Mouse (Mus musculus) gastrocnemius, adult 18-20 months (tissue): ENCODE measurements around the gene Kank4. TPM values are rescaled to one million over a fixed set of nuclear protein-coding genes. Genes with fewer than 3 reads are reported as not detected.
"Not testable (repeated sequence)": the region's sequence is repeated elsewhere in the genome, so short reads cannot be mapped to it uniquely, and the experiment has no call there.

ENCODE experiments used
- DNase-seq: peaks from one replicate; pipeline ENCODE4 v3.0.0; 2021; ENCODE audit warnings: low spot score
- total RNA-seq, 2 experiments: library from RNA; stranded (reverse); gene quantifications; 2 replicates each; pipeline ENCODE4 v1.2.3; 2021

Gene Kank4
- total RNA-seq, 2 experiments from 2014 or later: 1.0 to 1.7 TPM

GRCm38 (mm10) chr4:98777464-98777863 is 39.9 kb downstream of the Kank4 start:
- no peak for DNase-seq

GRCm38 (mm10) chr4:98776721-98777427 is 40.5 kb downstream of the Kank4 start:
- no peak for DNase-seq

GRCm38 (mm10) chr4:98773785-98774184 is 43.6 kb downstream of the Kank4 start:
- DNase-seq: no peak

DNA sequence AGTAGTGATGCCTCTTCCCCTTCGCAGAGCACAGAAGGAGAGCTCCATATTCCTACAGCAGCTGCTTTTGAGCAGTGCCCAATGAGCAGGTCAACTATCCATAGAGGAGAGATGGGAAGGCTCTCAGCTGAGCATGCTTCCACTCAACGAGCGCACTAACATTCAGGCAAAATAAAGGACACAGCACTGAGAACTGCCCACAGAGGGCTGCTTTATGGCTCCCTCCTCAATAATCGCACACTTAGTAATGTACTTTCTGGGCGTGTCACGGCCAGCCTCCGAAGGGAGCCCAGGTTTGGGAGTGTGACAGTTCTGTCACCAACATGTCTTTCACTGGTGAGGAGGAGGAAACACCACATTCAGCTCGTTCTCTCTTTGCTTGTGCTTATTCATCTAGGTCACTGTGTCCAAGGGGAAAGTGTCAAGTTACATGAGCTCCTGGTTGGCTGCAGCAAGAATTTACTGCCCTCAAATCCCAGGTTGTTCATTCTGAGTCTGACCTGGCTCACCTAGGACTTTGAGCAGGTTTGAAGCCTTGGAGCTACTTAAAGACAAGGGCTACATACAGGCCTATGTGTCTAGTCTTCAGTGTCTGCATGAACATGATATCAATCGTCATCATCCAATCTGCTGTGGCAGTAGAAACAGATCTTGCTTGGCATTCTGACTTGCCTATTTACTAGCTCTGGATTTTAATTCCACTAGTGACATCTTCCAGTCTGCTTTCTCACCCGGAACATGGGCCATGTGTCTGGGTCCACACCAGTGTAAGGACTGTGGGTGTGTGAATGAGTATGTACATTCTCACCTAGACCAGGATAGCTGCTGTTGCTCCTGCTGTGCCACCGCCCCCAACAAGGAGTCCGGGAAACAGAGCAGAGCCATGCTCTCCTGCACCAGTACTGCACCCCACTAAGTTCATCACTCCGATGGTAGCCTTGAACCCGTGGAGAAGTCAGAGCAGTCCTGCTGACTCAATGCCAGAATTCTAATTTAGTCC is 49.9 kb downstream of the Kank4 start:
- DNase-seq: no peak

- no peak for DNase-seq
Measured at GRCm38 (mm10) chr4:98758872-98759518, 58.3 kb downstream of the Kank4 start.

DNA sequence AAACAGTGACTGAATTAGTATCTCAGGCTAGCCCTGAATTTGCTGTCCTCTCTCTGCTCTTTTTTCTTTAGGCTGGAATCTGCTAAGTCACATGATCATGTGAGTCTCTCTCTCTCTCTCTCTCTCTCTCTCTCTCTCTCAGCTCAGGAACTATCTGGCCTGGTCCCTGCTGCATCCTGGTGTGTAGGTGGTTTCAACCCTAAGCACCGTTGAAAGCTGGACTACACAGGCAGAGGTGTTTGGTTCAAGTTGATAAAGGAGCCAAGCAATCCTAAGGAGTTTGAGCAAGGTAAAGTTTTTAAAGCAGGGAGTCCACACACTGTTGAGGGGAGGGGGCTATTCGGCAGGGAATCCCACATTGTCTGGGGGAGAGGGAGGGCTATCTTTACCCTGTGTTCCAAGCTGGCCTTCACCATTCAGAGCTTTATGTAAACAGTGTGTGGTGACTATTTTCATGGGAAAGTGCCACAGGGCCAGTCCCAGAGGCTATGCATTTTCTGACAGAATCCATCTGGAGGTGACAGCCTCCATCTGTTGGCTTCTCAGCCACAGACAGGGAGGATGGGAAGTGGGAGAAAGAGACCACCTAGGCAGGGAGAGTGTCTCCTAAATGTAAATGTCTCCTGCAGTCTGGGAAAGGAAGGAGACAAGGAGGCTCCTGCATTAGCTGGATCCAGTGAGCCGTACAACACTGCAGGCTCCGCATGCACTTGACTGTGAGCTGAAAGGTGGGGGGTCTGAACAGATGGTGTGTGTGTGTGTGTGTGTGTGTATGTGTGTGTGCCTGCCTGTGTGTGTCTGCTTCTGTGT is 59.1 kb downstream of the Kank4 start:
- no peak for DNase-seq

GRCm38 (mm10) chr4:98756141-98756540 is 61.2 kb downstream of the Kank4 start:
- DNase-seq: no peak

DNA sequence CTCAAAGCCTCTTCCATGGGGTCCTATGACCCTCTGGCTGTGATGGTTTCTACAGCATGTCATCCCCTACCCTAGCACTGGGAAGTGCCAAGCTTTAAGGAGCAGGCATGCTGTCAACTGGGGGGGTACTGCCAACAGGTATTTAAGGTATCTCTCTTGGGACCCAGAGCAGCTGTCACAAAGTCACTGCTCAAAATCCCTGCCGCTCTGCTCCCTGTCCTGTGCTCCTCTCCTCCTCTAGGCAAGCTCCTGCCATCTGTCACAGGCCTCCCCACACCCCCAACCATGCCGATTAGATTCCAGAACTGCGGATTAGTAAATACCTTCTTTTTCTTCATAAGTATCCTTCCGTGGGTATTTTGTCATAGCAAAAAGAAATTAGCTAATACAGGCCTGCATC is 62.9 kb downstream of the Kank4 start:
- DNase-seq: no peak

GRCm38 (mm10) chr4:98743906-98744210 is 73.5 kb downstream of the Kank4 start:
- no peak for DNase-seq

DNA sequence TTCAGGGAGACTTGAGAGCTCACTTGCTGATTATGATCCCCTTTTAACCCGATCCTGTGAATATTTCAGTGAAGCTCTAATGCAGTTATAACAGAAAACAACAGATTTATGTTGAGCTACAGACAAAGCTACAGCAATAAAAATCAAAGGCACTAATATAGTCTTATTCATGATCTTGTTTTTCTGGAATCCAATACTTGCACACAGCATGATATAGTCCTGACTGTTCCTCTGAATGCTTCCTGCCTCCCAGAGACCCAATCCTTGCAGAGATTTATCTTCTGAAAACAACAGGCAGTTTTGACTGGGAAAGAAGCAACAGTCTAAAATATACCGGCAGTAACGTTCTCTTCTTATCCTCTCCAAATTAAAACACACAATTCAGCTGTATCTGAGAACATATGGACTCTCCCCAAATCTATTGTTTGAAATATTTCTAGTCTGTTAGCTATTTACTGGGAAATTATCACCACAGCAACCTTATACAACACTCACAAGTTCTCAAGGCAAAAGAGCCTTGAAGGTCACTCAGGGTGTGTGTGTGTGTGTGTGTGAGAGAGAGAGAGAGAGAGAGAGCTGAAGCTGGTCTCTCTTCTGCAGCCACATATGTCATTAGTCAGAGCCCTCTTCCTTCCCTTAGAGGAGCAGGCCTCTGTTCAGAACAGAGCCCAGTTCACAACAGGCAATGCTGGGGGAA is 74.0 kb downstream of the Kank4 start:
- no peak for DNase-seq

DNA sequence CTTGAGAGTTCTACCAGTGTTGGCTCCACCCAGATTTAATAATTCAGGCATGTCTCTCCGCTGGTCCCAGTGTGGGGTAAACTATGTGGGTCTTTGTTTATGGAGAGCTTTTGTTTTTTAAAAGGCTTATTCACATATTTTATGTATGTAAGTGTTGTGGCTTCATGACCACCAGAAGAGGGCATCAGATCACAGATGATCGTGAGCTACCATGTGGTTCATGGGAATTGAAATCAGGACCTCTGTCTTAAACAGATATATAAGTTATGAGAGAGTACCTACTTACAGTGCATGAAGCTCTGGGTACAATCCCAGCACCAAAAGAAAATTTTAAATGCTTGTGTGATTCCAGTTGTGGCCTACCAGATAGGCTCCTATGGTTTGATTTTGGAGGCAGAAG is 77.6 kb downstream of the Kank4 start:
- DNase-seq: no peak

- DNase-seq: no peak
Measured at GRCm38 (mm10) chr4:98733660-98734059, 83.7 kb downstream of the Kank4 start.

DNA sequence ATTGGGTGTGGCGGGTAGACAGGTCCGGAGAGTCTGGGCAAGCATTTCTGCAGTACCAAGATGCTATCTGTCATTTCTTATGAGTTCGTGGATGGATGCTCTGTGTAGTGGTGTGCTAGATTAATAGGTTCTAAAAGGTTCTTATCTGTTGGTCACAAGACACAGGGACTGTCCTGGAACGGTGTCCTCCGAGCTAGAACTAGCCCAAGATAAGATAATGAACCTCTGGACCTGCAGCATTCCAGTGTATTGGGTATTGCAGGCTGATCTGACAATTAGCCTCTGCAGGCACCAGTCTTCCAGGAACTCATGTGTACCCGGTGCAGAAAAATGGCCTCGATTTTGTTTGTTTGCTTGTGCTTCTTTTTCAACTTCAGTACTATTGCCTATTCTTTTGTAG is 88.6 kb downstream of the Kank4 start:
- DNase-seq: no peak

DNA sequence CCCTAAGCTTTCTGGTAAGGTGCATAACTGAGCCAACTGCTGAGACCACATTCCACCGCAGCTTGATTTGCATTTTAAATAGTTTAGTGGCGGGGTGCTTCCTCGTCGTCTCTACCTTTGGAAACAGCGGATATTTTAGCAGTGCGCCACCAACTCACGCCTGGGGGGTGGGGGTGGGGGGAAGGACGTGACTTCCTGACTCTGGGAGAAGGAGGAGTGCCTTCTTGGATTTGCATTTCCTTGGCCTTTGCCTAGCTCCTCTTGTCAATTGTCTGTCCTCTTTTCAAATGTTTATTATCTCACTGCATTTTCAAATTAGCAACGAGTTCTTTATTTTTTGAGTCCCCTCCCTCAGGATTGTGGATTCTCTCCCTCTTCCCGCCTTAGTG is 89.4 kb downstream of the Kank4 start:
- no peak for DNase-seq

DNA sequence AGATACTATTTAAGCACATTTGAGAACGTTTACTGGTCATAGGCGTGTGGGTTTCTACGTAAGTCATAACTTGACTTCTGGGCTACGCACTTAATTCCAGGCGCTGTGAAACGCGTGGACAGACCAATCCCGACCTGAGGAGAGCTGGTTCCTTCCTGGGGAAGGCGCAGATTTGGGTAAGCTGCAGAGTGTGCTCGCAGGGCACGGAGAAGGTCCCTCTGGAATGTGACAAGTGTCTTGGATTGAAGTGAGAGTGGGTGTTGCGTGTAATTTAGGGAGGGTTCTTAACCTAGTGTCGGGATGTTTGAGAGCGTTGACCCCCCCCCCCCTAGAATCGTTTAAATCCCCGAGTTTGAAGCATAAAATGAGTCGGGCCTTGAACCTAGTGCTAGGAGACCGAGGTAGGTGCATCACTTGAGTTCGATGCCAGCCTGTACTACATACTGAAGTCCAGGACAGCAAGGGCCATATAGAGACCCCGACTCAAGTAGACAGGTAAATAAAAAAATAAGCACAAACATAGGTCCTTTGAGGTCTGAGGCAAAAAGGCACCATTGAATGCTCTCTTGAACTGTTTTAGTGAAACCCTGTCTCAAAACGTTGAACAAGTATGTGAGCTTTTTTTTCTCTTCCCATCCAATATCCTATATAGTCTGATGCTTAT is 89.9 kb downstream of the Kank4 start:
- no peak for DNase-seq

GRCm38 (mm10) chr4:98726590-98727237 is 90.6 kb downstream of the Kank4 start, which contains the start of gene L1td1:
Gene L1td1 (plus strand): TSS chr4:98726734.
- no peak for DNase-seq

- DNase-seq: no peak
Measured at GRCm38 (mm10) chr4:98725439-98725838, 91.9 kb downstream of the Kank4 start.

DNA sequence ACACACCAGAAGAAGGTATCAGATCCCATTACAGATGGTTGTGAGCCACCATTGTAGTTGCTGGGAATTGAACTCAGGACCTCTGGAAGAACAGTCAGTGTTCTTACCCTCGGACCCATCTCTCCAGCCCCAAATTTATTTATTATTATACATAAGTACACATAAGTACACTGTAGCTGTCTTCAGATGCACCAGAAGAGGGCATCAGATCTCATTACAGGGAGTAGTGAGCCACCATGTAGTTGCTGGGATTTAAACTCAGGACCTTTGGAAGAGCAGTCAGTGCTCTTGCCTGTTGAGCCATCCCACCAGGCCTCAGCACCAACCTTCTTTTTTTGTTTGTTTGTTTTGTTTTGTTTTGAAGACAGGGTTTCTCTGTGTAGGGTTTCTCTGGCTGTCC is 92.7 kb downstream of the Kank4 start:
- DNase-seq: not testable (repeated sequence)

GRCm38 (mm10) chr4:98722454-98722853 is 94.9 kb downstream of the Kank4 start:
- peak; percentile 40 for DNase-seq

DNA sequence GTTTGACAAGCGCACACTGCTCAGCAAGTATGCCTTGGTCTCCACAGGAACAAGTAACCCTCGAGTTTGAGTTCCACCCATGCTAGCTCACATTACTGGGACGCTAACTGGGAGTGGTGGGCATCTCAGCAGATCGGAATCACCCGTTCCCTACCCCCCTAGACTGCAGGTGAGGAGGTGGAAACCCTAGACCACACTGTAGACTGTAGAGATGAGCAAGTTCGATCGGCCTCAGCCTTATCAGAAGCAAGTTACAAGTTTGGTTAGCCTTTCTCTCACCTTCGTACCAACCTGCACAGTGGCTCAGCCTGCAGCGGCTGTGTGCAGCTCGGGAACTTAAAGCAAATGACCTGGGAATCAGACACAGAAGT is 98.8 kb downstream of the Kank4 start:
- DNase-seq: no peak
